Mouse (Mus musculus): ENCODE data around the gene Plxnb1.

DNA sequence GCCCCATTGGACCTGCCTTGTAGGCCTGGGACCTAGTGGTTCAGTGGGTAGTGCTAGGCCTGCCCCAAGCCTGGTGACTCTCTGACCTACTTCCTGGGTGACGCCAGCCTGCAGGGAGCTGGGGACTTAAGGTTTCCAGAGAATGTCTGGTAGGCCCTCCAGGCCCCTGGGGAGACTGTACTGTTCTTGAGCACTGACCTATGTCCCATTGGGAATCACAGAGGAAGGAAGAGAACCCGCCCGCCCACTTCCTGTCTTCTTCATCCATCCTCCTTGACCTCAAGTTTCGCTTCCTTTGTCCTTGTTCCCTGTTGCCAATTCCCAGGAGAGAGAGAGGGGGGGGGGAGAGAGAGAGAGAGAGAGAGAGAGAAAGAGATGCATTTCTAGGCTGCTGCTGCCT lies 22.9 kb downstream of the Plxnb1 start:
- TF ChIP-seq POLR2A (IDR thresholded peaks at IDR 0.05; ENCODE audit: borderline replicate concordance, extremely low read depth, low read depth, low read length) (no peak), CTCF (IDR thresholded peaks at IDR 0.05; ENCODE audit: insufficient read depth, low read length) (no peak)

All from lung, adult 2 months (tissue).